Mouse (Mus musculus) liver, adult 2 months (tissue): ENCODE measurements around the gene Fn1. TPM values are rescaled to one million over a fixed set of nuclear protein-coding genes. Genes with fewer than 3 reads are reported as not detected.

Experiments
- DNase-seq: peaks from one replicate; pipeline ENCODE4 v3.0.0-alpha.2; 2011; ENCODE audit warnings: low read depth, low spot score; ENCODE audit errors: extremely low read depth
- H3K27ac ChIP-seq: fragments of 200-500 bp; replicated peaks from 2 replicates; pipeline ENCODE4 v1.5.1; 2012; ENCODE audit warnings: low read depth, mild to moderate bottlenecking, control low read depth, inconsistent platforms, low read length; ENCODE audit not compliant: insufficient read depth
- H3K27me3 ChIP-seq: fragments of 200-500 bp; 2 replicates; pipeline ENCODE4 v1.6.1; 2012; ENCODE audit warnings: mild to moderate bottlenecking, moderate library complexity, low read length, inconsistent platforms; ENCODE audit not compliant: control insufficient read depth, insufficient read depth
- H3K36me3 ChIP-seq: fragments of 200-500 bp; 2 replicates; pipeline ENCODE4 v1.6.1; 2012; ENCODE audit warnings: low read length, inconsistent platforms; ENCODE audit not compliant: control insufficient read depth, insufficient read depth
- H3K4me1 ChIP-seq: fragments of 200-500 bp; 2 replicates; pipeline ENCODE4 v1.6.1; 2011; ENCODE audit warnings: low read length; ENCODE audit not compliant: control insufficient read depth, insufficient read depth
- H3K4me3 ChIP-seq: fragments of 200-500 bp; 2 replicates; pipeline ENCODE4 v1.5.1; 2011; ENCODE audit warnings: low read depth, mild to moderate bottlenecking, control low read depth, low read length, moderate library complexity; ENCODE audit not compliant: insufficient read depth
- H3K79me2 ChIP-seq: fragments of 200-500 bp; 2 replicates; pipeline ENCODE4 v1.6.1; 2012; ENCODE audit warnings: inconsistent platforms, mild to moderate bottlenecking, low read length, moderate library complexity; ENCODE audit not compliant: control insufficient read depth, insufficient read depth
- H3K9ac ChIP-seq: fragments of 200-500 bp; 2 replicates; pipeline ENCODE4 v1.6.1; 2012; ENCODE audit warnings: low read depth, mild to moderate bottlenecking, control low read depth, inconsistent platforms, low read length
- CTCF ChIP-seq: fragments of 200-500 bp; IDR thresholded peaks from 2 replicates; pipeline ENCODE4 v1.5.1; 2011; ENCODE audit warnings: low read depth, low read length, control low read depth
- POLR2A ChIP-seq: fragments of 200-500 bp; IDR thresholded peaks from 2 replicates; pipeline ENCODE4 v1.6.1; 2011; ENCODE audit warnings: low read length, control low read depth; ENCODE audit not compliant: insufficient read depth; ENCODE audit errors: extremely low read depth
- WGBS: fragments of 180-500 bp; shearing (Covaris S2); methylation state at CpG from one replicate; pipeline ENCODE4 v1.1.7; 2018; 5-methylcytosine and 5-hydroxymethylcytosine counted together
- polyA plus RNA-seq: library from polyadenylated mRNA; depleted of rRNA; stranded (reverse); fragments of >200 nt; gene quantifications from 2 replicates; pipeline ENCODE4 v1.2.3, GENCODE M21; 2012
- total RNA-seq: library from RNA; depleted of rRNA; stranded (reverse); fragments of >200 nt; gene quantifications from 2 replicates; pipeline ENCODE4 v1.2.3, GENCODE M21; 2014

Fn1 gene
- total and polyA plus RNA-seq, 2 experiments = 530 to 698 TPM

DNA sequence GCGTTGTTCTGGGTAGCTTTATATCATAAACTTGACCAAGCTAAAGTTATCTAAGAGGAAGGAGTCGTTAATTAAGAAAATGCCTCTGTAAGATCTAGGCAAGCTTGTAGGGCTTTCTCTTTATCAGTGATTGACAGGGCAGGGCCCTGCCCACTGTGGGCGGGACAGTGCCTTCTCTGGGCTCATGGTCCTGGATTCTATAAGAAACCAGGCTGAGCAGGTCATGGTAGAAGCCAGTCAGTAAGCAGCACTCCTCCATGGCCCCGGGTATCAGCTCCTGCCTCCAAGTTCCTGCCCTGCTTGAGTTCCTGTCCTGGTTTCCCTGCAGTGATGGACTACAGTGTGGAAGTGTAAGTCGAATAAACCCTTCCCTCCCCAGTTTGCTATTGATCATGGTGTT, 43.1 kb downstream of the Fn1 start:
- no peaks in the 10 kb centered on the region for H3K79me2 ChIP-seq
- H3K36me3 ChIP-seq = peaks cover 92% of the 10 kb centered on the region

DNA sequence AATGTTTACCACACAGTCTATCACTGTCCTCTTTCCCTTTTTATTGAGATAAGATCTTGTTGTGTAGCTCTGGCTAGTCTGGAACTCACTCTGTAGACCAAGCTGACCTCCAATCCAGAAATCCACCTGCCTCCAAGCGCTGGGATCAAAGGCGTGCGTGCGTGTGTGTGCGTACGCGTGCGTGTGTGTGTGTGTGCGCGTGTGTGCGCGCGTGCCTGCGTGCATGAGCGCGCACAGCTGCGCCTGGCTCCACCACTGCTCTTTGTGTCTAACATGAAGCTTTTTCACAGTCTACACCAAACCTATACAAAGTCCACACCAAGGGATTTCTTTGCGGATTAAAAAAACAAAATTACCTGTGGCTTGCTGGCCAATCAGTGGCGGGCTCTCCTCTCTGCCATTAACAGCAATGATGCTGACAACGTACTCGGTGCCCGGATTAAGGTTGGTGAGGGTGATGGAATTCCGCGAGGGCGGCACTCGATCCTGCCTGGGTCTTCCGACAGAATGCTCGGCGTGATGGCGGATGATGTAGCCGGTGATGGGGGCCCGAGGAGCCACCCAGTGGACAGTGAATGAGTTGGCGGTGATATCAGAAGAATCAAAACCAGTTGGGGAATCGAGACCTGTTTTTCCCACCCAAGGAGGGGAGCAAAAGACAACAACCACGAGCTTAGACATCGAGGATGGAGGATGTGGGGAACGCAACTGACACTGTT, 43.8 kb downstream of the Fn1 start:
- no peaks in the 10 kb centered on the region for H3K27me3 ChIP-seq
- H3K36me3 ChIP-seq = peaks cover 92% of the 10 kb centered on the region
- H3K79me2 ChIP-seq = no peaks in the 10 kb centered on the region
- H3K9ac ChIP-seq = no peak overlapping the region
- H3K4me1 ChIP-seq = no peaks in the 10 kb centered on the region
- no peak for TF ChIP-seq CTCF
- H3K27ac ChIP-seq = no peak overlapping the region
- H3K4me3 ChIP-seq = no peak overlapping the region
- WGBS = 94% methylated on average over 37 of the region's 37 CpGs
- no peak for DNase-seq

More for the DNA sequence above, 43.1 kb downstream of the Fn1 start:
- TF ChIP-seq POLR2A (no peak), CTCF (no peak)
- no peaks in the 10 kb centered on the region for H3K27me3 ChIP-seq
- H3K4me1 ChIP-seq = no peaks in the 10 kb centered on the region
- WGBS = 72% methylated on average over 5 of the region's 5 CpGs
- no peak overlapping the region for H3K4me3 ChIP-seq
- no peak overlapping the region for H3K9ac ChIP-seq
- no peak overlapping the region for H3K27ac ChIP-seq
- DNase-seq = no peak

DNA sequence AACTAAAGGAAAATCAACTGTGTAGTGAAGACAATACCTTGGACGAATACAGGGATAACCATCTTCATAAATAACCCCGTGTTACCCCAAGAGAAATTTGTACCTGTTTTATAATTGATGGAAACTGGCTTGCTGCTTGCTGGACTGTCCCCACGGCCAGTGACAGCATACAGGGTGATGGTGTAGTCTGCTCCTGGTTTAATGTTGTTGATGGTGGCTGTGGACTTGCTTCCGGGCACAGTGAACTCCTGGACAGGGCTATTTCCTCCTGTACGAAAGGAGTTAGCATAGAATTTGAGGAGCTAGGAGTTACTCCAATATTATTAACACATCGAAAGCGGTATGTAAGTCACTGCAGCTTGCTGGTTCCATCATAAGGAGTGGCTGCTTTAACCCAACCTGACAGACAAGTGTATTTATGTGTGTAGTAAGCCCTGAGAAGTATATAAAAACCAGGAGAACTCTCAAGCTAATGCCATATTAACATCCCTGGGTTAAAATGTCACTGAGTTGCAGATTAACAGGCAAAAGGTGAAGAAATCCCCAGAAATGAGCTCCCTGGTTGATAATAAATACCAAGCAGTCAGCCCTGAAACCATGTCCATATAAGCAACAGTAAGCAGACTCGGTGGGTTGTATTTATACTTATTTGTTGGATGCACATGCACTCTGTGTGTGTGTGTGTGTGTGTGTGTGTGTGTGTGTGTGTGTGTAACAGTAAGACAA, 46.2 kb downstream of the Fn1 start:
- Histone ChIP-seq H3K9ac (no peak overlapping the region), H3K79me2 (no peaks in the 10 kb centered on the region), H3K27ac (no peak overlapping the region), H3K4me1 (no peaks in the 10 kb centered on the region), H3K27me3 (no peaks in the 10 kb centered on the region), H3K4me3 (no peak overlapping the region), H3K36me3 (peaks cover 90% of the 10 kb centered on the region)
- TF ChIP-seq CTCF = no peak
- WGBS = 86% methylated on average over 8 of the region's 8 CpGs
- DNase-seq = no peak

DNA sequence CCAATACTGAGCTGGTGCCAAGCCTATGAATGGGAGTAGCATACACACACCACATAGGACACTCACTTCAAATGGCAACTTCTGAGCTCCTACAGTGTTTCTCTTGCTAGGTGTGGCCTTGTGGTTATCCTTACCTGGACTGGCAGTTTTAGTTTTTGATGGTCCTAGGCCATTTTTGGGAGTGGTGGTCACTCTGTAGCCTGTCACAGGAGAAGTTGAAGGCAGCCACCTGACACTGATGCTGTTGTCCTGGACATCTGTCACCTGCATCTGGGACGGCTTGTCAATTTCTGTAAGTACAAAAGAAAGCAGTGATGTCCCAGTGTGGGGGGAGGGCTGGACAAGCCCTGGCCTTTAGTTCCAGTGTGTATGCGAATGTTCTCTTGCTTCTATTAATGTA, 47.2 kb downstream of the Fn1 start:
- 75% methylated on average over 2 of the region's 2 CpGs for WGBS

DNA sequence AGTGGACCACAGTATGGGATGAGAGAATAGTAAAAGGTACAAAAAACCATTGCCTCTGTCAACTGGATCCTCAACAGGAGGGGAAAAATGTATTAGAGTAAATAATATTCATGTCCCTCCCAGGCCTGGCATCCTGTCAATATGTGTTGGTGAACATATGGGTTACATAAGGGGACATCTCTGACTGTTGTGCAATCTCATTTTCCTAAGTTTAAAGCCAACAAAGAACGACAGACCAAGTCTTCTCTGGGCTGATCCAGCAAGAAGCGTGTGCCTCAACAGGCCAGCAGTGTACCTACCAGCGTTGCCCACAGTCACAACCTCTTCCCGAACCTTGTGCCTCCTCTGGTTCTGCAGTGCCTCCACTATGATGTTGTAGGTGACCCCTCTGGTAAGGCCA, 57.6 kb downstream of the Fn1 start:
- TF ChIP-seq CTCF (no peak), POLR2A (no peak)
- Histone ChIP-seq H3K4me1 (no peaks in the 10 kb centered on the region), H3K9ac (no peak overlapping the region), H3K27ac (no peak overlapping the region), H3K27me3 (no peaks in the 10 kb centered on the region), H3K36me3 (peaks cover 87% of the 10 kb centered on the region), H3K79me2 (no peaks in the 10 kb centered on the region), H3K4me3 (no peak overlapping the region)
- no peak for DNase-seq
- WGBS = 57% methylated on average over 4 of the region's 4 CpGs

More for the DNA sequence above, 47.2 kb downstream of the Fn1 start:
- Histone ChIP-seq H3K4me3 (no peak overlapping the region), H3K4me1 (no peaks in the 10 kb centered on the region), H3K9ac (no peak overlapping the region), H3K79me2 (no peaks in the 10 kb centered on the region), H3K27me3 (no peaks in the 10 kb centered on the region), H3K27ac (no peak overlapping the region), H3K36me3 (peaks cover 88% of the 10 kb centered on the region)
- no peak for TF ChIP-seq CTCF
- TF ChIP-seq POLR2A = no peak
- no peak for DNase-seq

DNA sequence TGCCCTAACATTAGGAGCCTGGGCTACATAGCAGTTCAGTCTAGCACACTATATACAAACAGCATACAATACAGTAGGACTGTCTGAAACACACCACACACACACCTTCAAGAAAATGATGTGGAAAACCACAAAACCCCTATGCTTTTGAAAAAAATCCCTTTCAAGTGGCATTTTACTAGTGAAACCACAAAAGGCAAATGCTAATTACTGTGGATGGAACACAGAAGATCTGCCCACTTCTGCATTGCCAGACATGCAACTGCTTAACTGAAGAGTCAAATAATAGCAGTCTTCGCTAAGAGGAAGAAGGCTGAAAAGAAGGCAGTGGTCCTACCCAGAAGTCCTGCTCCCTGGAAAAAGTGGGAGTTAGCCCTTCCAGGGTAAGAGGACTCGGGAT, 58.7 kb downstream of the Fn1 start:
- H3K4me1 ChIP-seq = no peaks in the 10 kb centered on the region
- no peak overlapping the region for H3K4me3 ChIP-seq
- no peak overlapping the region for H3K9ac ChIP-seq
- TF ChIP-seq POLR2A (no peak), CTCF (no peak)
- no peaks in the 10 kb centered on the region for H3K79me2 ChIP-seq
- no peak for DNase-seq
- H3K27me3 ChIP-seq = no peaks in the 10 kb centered on the region
- H3K27ac ChIP-seq = no peak overlapping the region
- WGBS = 83% methylated on average over 2 of the region's 2 CpGs
- peaks cover 87% of the 10 kb centered on the region for H3K36me3 ChIP-seq
